Mouse (Mus musculus): Measurements from ENCODE around the gene Jph2. TPM values are rescaled to one million over a fixed set of nuclear protein-coding genes. Genes with fewer than 3 reads are reported as not detected.

Gene Jph2
- total and polyA plus RNA-seq, 2 experiments from 2014 or later: 61.7 to 215 TPM

DNA sequence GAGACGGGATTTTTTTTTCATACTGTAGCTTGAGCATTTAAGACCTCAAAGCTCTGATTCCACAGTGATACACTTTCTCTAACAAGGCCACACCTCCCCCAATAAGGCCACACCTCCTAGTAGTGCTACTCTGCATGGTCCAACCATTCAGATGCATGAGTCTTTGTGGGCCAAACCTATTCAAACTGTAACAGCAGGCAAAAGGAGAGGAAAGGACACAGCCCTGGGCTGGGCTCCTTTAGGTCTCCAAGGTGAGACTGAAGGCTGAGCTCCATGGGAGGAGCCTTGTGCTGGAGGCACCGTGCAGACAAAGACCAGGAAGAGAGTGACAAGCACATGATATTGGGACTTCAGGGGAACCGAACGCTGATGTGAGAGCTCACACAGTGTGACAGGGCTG is 80.5 kb downstream of the Jph2 start:
- Histone ChIP-seq H3K4me3 (ENCODE audit: low read depth, low read length) (no peak overlapping the region), H3K36me3 (replicated peaks; ENCODE audit: control insufficient read depth, insufficient read depth, low read length) (no peaks in the 10 kb centered on the region), H3K4me1 (ENCODE audit: control insufficient read depth, insufficient read depth) (no peaks in the 10 kb centered on the region), H3K27me3 (ENCODE audit: control insufficient read depth, insufficient read depth, low read length) (no peaks in the 10 kb centered on the region), H3K27ac (ENCODE audit: low read depth) (no peak overlapping the region), H3K4me2 (ENCODE audit: low read depth, low read length) (no peak overlapping the region), H3K9ac (replicated peaks; ENCODE audit: low read depth, low read length) (no peak overlapping the region), H3K9me3 (replicated peaks; ENCODE audit: control insufficient read depth, low read length) (no peaks in the 10 kb centered on the region)
- ATAC-seq (ENCODE audit: insufficient read depth, low read depth) (no peak), DNase-seq (ENCODE audit: low spot score) (no peak)
- WGBS: 54% methylated on average over 4 of the region's 4 CpGs
- TF ChIP-seq CTCF (IDR thresholded peaks at IDR 0.05; ENCODE audit: low read depth) (no peak), EP300 (IDR thresholded peaks at IDR 0.05; ENCODE audit: low read depth) (no peak)

DNA sequence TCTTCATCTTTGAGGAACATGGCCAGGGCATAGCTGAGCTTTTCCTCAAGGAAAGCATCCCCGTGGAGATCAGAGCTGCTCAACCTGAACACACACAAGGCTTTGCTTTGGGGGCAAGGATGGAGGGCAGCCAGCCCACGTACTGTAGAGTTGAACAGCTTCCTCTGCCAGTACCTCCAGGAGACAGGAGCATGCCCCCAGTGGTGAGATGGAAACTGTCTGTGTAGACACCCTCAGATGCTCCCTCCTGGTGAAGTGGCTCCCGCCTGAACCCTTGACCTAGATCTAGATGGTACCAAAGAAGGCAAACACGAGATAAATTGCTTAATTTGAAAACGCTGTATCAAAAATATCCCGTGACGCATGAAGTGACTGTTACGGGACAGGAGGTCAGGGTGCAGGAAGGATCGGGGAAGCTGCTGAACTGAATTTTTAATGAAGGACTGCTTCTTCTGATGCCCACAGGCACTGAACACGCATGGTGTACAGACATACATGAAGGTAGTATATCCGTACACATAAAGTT is 87.6 kb downstream of the Jph2 start:
- H3K27me3 ChIP-seq (ENCODE audit: control insufficient read depth, insufficient read depth, low read length): no peaks in the 10 kb centered on the region
- H3K9ac ChIP-seq (replicated peaks; ENCODE audit: low read depth, low read length): no peak overlapping the region
- no peak for DNase-seq (ENCODE audit: low spot score)
- H3K4me1 ChIP-seq (ENCODE audit: control insufficient read depth, insufficient read depth): no peaks in the 10 kb centered on the region
- no peak overlapping the region for H3K27ac ChIP-seq (ENCODE audit: low read depth)
- no peak overlapping the region for H3K4me2 ChIP-seq (ENCODE audit: low read depth, low read length)
- H3K9me3 ChIP-seq (replicated peaks; ENCODE audit: control insufficient read depth, low read length): no peaks in the 10 kb centered on the region
- 71% methylated on average over 11 of the region's 11 CpGs for WGBS
- H3K4me3 ChIP-seq (ENCODE audit: low read depth, low read length): no peak overlapping the region
- H3K36me3 ChIP-seq (replicated peaks; ENCODE audit: control insufficient read depth, insufficient read depth, low read length): no peaks in the 10 kb centered on the region
- TF ChIP-seq EP300 (IDR thresholded peaks at IDR 0.05; ENCODE audit: low read depth): no peak
- peak; percentile 14; the same call in 1 of the 2 replicates for TF ChIP-seq CTCF (IDR thresholded peaks at IDR 0.05; ENCODE audit: low read depth)
- ATAC-seq (ENCODE audit: insufficient read depth, low read depth): no peak

DNA sequence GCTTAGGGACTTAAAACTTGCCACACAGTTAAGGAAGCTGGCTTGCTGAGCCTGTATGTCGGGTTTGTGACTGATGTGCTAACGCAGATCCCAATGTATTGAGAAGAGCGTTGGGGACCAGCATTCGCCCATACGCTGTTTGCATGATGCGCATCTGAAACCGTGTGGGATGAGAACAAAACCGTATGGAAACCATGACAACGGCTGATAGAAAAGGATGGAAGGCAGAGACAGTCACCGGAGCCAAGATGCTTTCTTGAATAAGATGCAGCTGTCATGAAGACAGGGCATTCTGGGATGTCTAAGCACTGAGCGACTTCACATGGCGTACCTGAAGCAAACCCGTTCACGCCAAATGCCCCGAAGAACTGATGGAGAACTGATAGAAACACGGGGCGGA is 88.4 kb downstream of the Jph2 start:
- Histone ChIP-seq H3K27ac (ENCODE audit: low read depth) (no peak overlapping the region), H3K4me2 (ENCODE audit: low read depth, low read length) (no peak overlapping the region), H3K9me3 (replicated peaks; ENCODE audit: control insufficient read depth, low read length) (no peaks in the 10 kb centered on the region), H3K4me1 (ENCODE audit: control insufficient read depth, insufficient read depth) (no peaks in the 10 kb centered on the region), H3K27me3 (ENCODE audit: control insufficient read depth, insufficient read depth, low read length) (no peaks in the 10 kb centered on the region), H3K36me3 (replicated peaks; ENCODE audit: control insufficient read depth, insufficient read depth, low read length) (no peaks in the 10 kb centered on the region), H3K9ac (replicated peaks; ENCODE audit: low read depth, low read length) (no peak overlapping the region), H3K4me3 (ENCODE audit: low read depth, low read length) (no peak overlapping the region)
- TF ChIP-seq EP300 (IDR thresholded peaks at IDR 0.05; ENCODE audit: low read depth) (no peak), CTCF (IDR thresholded peaks at IDR 0.05; ENCODE audit: low read depth) (no peak)
- no peak for DNase-seq (ENCODE audit: low spot score)
- 89% methylated on average over 17 of the region's 17 CpGs for WGBS
- ATAC-seq (ENCODE audit: insufficient read depth, low read depth): no peak

DNA sequence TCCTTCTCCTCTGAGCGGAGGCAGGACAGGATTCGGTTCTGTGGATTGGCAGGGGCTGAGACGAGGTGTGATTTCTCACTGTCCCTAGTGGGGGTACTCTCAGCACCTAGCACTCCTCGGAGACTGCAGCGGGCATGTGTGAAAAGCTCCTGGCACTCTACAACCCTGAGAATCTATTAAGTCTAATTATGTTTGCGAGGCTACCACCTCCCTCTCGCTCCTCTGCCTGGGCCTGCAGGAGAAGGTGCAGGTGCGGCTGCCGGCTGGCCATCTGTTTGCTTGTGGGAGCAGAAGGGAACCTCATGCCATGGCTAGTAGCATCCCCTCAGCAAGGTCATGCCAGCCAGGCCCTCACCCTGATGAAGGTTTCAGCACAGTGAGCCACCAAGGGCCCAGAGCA is 94.8 kb downstream of the Jph2 start:
- DNase-seq (ENCODE audit: low spot score) (no peak), ATAC-seq (ENCODE audit: insufficient read depth, low read depth) (no peak)
- Histone ChIP-seq H3K9ac (replicated peaks; ENCODE audit: low read depth, low read length) (no peak overlapping the region), H3K4me1 (ENCODE audit: control insufficient read depth, insufficient read depth) (no peaks in the 10 kb centered on the region), H3K9me3 (replicated peaks; ENCODE audit: control insufficient read depth, low read length) (no peaks in the 10 kb centered on the region), H3K27me3 (ENCODE audit: control insufficient read depth, insufficient read depth, low read length) (no peaks in the 10 kb centered on the region), H3K36me3 (replicated peaks; ENCODE audit: control insufficient read depth, insufficient read depth, low read length) (no peaks in the 10 kb centered on the region), H3K4me2 (ENCODE audit: low read depth, low read length) (no peak overlapping the region), H3K4me3 (ENCODE audit: low read depth, low read length) (no peak overlapping the region), H3K27ac (ENCODE audit: low read depth) (no peak overlapping the region)
- 55% methylated on average over 9 of the region's 9 CpGs for WGBS
- TF ChIP-seq CTCF (IDR thresholded peaks at IDR 0.05; ENCODE audit: low read depth) (no peak), EP300 (IDR thresholded peaks at IDR 0.05; ENCODE audit: low read depth) (no peak)

DNA sequence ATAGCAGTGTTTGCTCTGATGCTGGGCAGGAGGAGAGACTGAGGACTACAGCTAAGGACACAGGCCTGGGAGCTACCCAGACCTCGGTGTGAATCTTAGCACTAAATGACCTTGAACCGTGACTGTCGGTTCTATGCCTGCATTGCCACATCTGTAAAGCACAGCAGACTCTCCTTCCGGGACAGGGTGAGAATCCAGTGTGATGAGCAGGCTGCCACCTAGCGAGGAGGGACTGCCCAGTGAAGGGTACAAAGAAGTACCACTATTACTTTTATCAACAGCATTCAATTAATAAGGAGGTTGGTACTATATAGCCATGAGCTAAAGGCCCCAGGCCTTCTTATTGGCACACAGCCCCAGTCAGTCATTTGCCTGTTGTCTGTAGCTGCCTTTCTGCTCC is 96.2 kb downstream of the Jph2 start:
- ATAC-seq (ENCODE audit: insufficient read depth, low read depth) (no peak), DNase-seq (ENCODE audit: low spot score) (no peak)
- no peaks in the 10 kb centered on the region for H3K27me3 ChIP-seq (ENCODE audit: control insufficient read depth, insufficient read depth, low read length)
- no peaks in the 10 kb centered on the region for H3K36me3 ChIP-seq (replicated peaks; ENCODE audit: control insufficient read depth, insufficient read depth, low read length)
- H3K4me2 ChIP-seq (ENCODE audit: low read depth, low read length): no peak overlapping the region
- H3K9me3 ChIP-seq (replicated peaks; ENCODE audit: control insufficient read depth, low read length): no peaks in the 10 kb centered on the region
- TF ChIP-seq CTCF (IDR thresholded peaks at IDR 0.05; ENCODE audit: low read depth) (peak; percentile 33), EP300 (IDR thresholded peaks at IDR 0.05; ENCODE audit: low read depth) (no peak)
- WGBS: 40% methylated on average over 5 of the region's 5 CpGs
- H3K4me1 ChIP-seq (ENCODE audit: control insufficient read depth, insufficient read depth): no peaks in the 10 kb centered on the region
- no peak overlapping the region for H3K27ac ChIP-seq (ENCODE audit: low read depth)
- H3K4me3 ChIP-seq (ENCODE audit: low read depth, low read length): no peak overlapping the region
- no peak overlapping the region for H3K9ac ChIP-seq (replicated peaks; ENCODE audit: low read depth, low read length)

Data from heart, postnatal 0 days (tissue).